Mouse (Mus musculus): ENCODE data around the gene Mboat2. TPM values are rescaled to one million over a fixed set of nuclear protein-coding genes. Genes with fewer than 3 reads are reported as not detected.

Gene Mboat2
- polyA plus RNA-seq, 1 experiment from 2014 or later, result 4.8 TPM

DNA sequence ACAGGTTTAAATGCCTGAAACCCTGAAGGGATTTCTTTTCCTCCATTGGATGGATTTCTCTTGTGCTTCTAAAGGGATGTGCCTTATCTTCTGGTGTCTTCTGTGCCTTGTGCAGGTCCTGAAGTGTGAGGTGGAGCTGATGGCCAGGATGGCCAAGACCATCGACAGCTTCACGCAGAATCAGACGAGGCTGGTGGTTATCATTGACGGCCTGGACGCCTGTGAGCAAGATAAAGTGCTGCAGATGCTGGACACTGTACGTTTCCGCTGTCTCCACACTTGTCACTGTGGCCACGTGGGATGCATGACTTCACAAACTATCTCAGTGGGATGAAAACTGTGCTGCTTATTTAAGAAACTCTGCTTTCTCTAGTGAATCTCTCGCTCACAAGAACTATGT, 179.3 kb downstream of the Mboat2 start:
- DNase-seq (ENCODE audit: low spot score), result no peak

GRCm38 (mm10) chr12:25010416-25010815, 179.7 kb downstream of the Mboat2 start:
- peak; percentile 85 for DNase-seq (ENCODE audit: low spot score)

GRCm38 (mm10) chr12:25011733-25012367, 181.2 kb downstream of the Mboat2 start:
- DNase-seq (ENCODE audit: low spot score), result peak; percentile 22

- peak; percentile 81 for DNase-seq (ENCODE audit: low spot score)
These were observed 182.2 kb downstream of the Mboat2 start for GRCm38 (mm10) chr12:25012555-25013540.

Other genes starting within 250 kb of the Mboat2 start
- gene Klf11, start 179.6 kb upstream of the Mboat2 start, polyA plus RNA-seq (2015; fragmentation: Nextera tagmentation; extraction: Ambion mirVana), result 2.8 and 5.2 TPM in 2 replicates
- gene Cys1, start 149.1 kb upstream of the Mboat2 start, polyA plus RNA-seq (2015; fragmentation: Nextera tagmentation; extraction: Ambion mirVana), result 0.89 and 0.95 TPM in 2 replicates
- gene Rrm2, start 122.6 kb upstream of the Mboat2 start, polyA plus RNA-seq (2015; fragmentation: Nextera tagmentation; extraction: Ambion mirVana), result 465 and 485 TPM in 2 replicates
- gene Kidins220, start 144.0 kb downstream of the Mboat2 start, polyA plus RNA-seq (2015; fragmentation: Nextera tagmentation; extraction: Ambion mirVana), result 14.2 and 15.8 TPM in 2 replicates